Mouse (Mus musculus) spleen, adult 18-20 months (tissue): Measurements from ENCODE around the gene Cadm2.

ENCODE experiments used
- DNase-seq, 2 experiments: peaks; one replicate each; pipeline ENCODE4 v3.0.0; 2022; ENCODE audit warnings: mixed read lengths in 2 of 2

Gene Cadm2

DNA sequence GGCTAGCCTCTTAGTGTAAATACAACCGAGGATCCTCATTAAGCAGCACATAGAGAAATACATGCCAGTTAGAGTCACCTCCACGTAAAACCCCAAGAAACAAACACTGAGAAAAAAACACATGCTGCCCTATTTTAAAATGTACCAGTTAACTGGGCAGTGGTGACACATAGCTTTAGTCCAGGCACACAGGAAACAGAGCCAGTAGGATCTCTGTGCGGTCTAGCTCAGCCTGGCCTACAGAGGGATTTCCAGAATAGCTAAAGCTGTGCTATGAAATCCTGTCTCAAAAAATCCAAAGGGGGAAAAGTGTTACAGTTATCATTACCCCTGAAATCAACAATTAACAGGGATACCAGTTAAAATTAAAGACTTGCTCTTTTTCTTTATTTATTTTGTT lies 498.9 kb downstream of the Cadm2 start:
- DNase-seq, result no peak

GRCm38 (mm10) chr16:67106478-67107061 lies 514.1 kb downstream of the Cadm2 start:
- no peak for DNase-seq

- no peak for DNase-seq
These were observed 524.0 kb downstream of the Cadm2 start for GRCm38 (mm10) chr16:67096706-67097105.

DNA sequence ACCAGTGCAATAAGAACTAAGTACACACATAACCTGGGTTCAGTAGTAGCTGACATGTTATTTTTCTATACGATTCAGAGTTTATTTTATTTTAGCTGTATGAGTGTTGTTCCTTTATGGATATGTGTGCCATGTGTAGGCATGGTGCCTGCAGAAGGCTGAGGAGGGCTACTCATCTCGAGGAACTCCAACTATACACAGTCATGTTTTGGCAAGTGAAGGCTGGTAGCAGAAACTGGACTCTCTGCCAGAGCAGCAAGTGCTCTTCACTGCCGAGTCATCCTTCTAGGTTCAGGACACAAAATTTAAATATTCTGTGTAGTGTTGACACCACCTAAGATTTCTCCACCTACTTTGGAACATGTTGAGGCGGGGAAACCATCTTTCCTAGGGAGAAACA lies 524.8 kb downstream of the Cadm2 start:
- no peak for DNase-seq

GRCm38 (mm10) chr16:67089747-67090146 lies 531.0 kb downstream of the Cadm2 start:
- DNase-seq, result no peak

GRCm38 (mm10) chr16:67079318-67079717 lies 541.4 kb downstream of the Cadm2 start:
- DNase-seq, result no peak

DNA sequence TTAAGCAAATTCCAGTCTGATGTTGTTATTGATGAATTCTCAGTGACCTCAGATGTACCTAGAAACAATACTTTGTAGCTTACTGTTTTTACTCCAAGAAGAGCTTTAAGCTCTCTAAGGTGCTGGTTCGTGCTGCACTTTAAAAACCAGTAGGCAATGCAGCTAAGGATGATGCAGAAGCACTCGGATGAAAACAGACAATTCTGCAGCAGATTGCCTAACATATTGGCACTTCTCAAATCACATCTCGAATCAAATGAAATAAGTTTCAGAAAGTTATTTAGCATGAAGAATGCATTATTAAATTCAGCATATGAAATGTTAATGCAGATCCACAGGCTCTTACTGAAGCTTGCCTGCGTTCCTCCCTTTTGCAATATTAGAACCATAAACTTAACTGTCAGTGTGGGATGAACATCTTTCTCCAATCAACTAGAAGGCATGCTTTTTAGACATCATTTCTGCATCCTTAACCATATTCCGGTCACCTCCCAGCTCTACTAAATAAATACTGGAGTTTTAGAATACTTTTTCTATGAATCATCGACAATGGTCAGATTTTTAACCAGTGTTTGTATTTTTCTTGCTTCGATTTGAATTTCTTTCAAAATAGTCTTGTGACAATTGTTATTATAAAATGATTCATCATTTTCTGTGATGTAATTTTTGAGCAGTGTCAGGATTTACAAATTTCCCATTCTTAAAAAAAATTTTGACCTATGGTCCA lies 544.4 kb downstream of the Cadm2 start:
- DNase-seq, result no peak

- no peak for DNase-seq
These were observed 552.2 kb downstream of the Cadm2 start for GRCm38 (mm10) chr16:67068461-67068860.

- DNase-seq, result no peak
These were observed 589.8 kb downstream of the Cadm2 start for GRCm38 (mm10) chr16:67030918-67031317.

- DNase-seq, result no peak
These were observed 600.9 kb downstream of the Cadm2 start for GRCm38 (mm10) chr16:67019856-67020255.

DNA sequence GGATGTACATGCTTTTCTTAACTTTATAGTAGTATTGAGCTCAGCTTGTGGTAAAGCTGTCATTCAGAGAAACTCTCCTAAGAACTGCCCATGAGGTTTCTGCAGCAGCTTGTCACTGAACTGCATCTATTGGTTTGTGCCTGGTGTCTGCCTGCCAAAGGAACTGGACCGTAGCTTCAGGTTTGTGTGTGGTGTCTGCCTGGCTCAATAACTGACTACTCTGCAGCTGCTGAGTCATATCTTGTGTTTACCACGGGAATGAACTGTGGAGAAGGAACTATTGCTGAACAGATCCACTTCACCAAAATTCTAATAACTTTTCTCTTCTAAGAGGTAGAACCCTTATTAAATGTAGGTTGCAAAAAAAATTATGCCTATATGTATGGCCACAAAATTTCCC lies 603.0 kb downstream of the Cadm2 start:
- no peak for DNase-seq

GRCm38 (mm10) chr16:67003161-67003560 lies 617.5 kb downstream of the Cadm2 start:
- no peak for DNase-seq

GRCm38 (mm10) chr16:67001707-67002106 lies 619.0 kb downstream of the Cadm2 start:
- DNase-seq, result no peak

DNA sequence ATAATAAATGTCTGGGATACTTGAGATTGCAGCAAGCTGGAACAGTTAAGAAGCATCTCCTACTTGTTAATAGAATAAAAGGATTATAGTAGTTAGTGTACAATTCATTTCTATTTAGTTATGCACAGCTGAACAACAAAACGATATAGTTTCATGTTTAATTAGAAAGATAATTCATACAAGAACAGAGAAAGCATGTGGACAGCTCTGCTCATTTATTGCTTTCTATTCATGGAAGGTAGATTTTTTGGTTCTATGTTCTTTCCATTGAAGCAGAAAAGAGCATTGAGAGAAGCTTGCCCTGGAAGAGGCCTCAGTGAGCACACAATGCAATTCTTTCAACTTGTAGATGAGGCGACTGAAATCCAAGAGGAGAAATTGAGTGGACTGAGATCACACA lies 623.2 kb downstream of the Cadm2 start:
- no peak for DNase-seq

- DNase-seq, result no peak
These were observed 633.0 kb downstream of the Cadm2 start for GRCm38 (mm10) chr16:66987741-66988140.

DNA sequence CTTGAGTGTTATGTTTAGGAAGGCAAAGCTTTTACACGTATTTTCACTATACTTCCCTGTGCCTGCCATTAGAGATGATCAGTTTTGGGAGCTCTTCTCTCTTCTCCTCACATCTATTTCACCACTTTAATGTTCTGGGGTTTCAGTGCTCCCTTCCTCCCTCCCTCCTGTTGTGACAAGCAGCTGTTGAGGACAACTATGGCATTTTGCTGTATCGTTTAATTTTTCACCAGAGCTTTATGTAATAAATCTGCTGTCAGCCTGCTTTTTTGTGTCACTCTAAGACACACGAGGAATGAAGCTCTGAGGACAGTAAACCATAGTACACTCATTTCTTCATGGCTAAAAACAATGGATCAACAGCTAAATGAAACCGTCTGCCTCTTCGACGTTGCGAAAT lies 633.8 kb downstream of the Cadm2 start:
- DNase-seq, result no peak

GRCm38 (mm10) chr16:66970912-66971311 lies 649.8 kb downstream of the Cadm2 start:
- no peak for DNase-seq

DNA sequence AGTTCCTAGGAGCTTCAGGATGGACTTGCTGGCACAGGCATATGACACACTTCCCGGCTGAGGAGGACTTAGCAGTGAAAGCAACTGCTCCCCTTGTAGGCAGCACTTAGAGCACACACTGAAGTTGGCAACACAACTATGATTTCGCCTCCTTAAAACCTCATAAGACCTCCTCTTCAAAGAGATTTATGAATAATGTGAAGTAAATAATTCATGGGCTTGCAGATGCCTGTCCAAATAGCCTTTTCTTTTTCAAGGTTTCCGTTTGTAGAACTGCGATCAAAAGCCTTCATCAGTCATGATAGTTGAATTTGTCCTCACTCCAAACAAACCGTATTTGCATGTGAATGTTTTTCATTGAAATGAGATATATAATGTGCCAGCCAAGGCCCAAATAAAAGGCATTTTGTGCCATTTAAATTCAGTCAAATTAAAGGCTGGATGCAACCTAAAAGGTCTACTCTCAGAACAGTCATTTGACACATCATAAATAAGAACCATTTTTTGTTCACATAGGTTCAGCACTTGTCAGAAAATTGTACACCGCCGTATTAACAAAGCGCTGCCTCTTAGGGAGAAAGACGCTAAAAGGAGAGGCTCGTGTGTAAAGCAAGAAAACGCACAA lies 651.1 kb downstream of the Cadm2 start:
- no peak for DNase-seq

- DNase-seq, result no peak
These were observed 652.4 kb downstream of the Cadm2 start for GRCm38 (mm10) chr16:66968336-66968735.

DNA sequence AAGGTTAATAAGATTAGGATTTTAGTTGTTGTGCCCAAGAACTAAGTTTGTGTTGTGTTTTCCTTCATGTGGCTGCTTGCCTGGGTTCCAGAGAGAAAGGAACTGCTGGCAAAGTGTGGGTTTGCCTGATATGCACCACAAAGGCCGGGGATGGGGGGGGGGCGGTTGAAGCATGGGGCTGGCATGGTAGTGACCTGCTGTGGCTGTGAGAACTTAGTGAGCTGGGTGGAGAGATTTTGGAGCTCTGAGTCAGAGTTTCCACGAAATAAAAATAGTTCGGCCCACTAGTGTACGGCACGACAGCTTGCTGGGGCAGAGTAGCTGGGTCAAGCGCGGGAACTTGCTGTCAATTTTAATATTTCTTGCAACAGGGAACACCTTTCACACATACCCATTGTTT lies 653.0 kb downstream of the Cadm2 start:
- no peak for DNase-seq

GRCm38 (mm10) chr16:66959146-66959545 lies 661.6 kb downstream of the Cadm2 start:
- DNase-seq, result no peak

DNA sequence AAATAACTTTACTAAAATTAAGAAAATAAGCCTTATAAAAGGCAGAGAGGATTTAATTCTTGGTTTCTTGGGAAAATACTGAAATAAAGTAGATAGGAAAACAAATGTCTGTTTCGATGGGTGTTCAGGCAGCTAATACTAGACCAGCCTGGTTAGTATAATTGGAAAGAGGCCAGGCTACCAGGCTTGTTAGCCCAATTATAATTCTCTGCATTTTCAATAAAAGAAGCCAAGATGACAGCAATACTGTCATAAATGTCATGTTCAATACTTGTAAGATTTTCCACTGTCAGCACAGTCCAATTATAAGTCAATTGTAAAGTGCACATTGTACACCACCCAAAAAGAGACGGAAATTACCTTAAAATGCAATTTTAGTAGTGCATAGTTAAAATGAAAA lies 664.8 kb downstream of the Cadm2 start:
- no peak for DNase-seq

DNA sequence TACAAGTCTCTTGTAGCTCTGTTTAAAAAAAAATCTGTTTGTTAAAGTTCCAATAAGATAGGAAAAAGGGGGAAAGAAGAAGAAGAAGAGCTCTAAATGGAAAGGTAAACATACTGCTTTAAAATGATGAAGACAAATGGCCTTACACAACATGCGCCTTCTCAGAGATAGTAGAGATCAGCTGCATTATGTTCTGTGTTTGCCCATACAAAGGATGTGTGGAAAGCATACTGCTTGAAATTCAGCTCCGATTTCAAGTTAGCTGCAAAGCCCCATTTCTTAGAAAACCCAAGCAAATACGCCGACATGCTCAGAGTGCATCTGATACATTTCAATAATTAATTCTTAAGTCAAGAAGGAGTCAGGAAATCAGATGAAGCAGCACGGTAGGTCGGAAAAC lies 684.4 kb downstream of the Cadm2 start:
- DNase-seq, result no peak

DNA sequence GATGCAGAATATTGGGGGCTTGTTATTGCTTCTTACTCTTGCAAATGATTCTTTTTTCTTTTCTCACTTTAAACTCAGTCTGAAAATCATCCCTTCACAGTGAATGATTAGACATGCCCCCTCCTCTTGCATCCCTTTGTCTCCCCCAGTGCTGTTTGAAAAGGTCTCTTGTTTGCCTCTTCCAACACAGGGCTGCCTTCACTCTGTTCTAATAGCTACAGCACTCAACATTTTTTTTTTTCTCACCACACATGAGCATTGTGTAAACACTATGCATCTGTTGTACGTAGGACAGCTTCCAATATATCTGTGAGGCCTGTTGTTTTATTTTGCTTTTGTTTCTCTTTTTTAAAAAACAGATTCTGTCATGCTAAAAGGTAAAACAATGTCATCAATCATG lies 695.2 kb downstream of the Cadm2 start:
- no peak for DNase-seq
